Mouse (Mus musculus) heart, adult 2 months (tissue): ENCODE measurements at regions not wholly inside any gene's neighbourhood (a gene's known extent, or its start where the extent isn't known, plus 50 kb on each side); places are given as distances from the start of the nearest gene placed in this dataset.
A peak's percentile ranks its signal among the peaks of the same experiment; 100 is the strongest.

Experiments used
- DNase-seq, 2 experiments: peaks; one replicate each; pipeline ENCODE4 v3.0.0; 2021
- H3K27ac ChIP-seq: fragments of 200-600 bp; 2 replicates; pipeline ENCODE4 v1.8.1; 2022
- H3K27me3 ChIP-seq: fragments of 200-500 bp; 2 replicates; pipeline ENCODE4 v1.6.1; 2012; ENCODE audit warnings: mild to moderate bottlenecking, low read length, inconsistent platforms, mixed read lengths; ENCODE audit not compliant: control insufficient read depth, insufficient read depth
- H3K36me3 ChIP-seq: fragments of 200-500 bp; 2 replicates; pipeline ENCODE4 v1.6.1; 2012; ENCODE audit warnings: low read length, inconsistent platforms; ENCODE audit not compliant: control insufficient read depth, insufficient read depth
- H3K4me1 ChIP-seq: fragments of 200-500 bp; 2 replicates; pipeline ENCODE4 v1.6.1; 2011; ENCODE audit warnings: low read length; ENCODE audit not compliant: control insufficient read depth, insufficient read depth
- H3K4me3 ChIP-seq: fragments of 200-600 bp; 2 replicates; pipeline ENCODE4 v1.8.1; 2022
- H3K79me2 ChIP-seq: fragments of 200-500 bp; replicated peaks from 2 replicates; pipeline ENCODE4 v1.6.1; 2012; ENCODE audit warnings: mild to moderate bottlenecking, inconsistent platforms, low read length, moderate library complexity, mixed read lengths; ENCODE audit not compliant: control insufficient read depth, insufficient read depth
- H3K9ac ChIP-seq: fragments of 200-500 bp; 2 replicates; pipeline ENCODE4 v1.6.1; 2012; ENCODE audit warnings: low read depth, mild to moderate bottlenecking, control low read depth, inconsistent platforms, low read length, mixed read lengths
- CTCF ChIP-seq: fragments of 200-600 bp; IDR thresholded peaks from 2 replicates; pipeline ENCODE4 v1.8.1; 2022; ENCODE audit warnings: antibody characterized with exemption, mild to moderate bottlenecking, moderate library complexity
- EP300 ChIP-seq: fragments of 200-500 bp; IDR thresholded peaks from 2 replicates; pipeline ENCODE4 v1.6.1; 2011; ENCODE audit warnings: low read depth, low read length, control low read depth; ENCODE audit not compliant: insufficient read depth
- POLR2A ChIP-seq: fragments of 200-500 bp; IDR thresholded peaks from 2 replicates; pipeline ENCODE4 v1.6.1; 2011; ENCODE audit warnings: mild to moderate bottlenecking, low read depth, low read length, control low read depth; ENCODE audit not compliant: insufficient read depth
- WGBS: fragments of 180-500 bp; shearing (Covaris S2); methylation state at CpG from one replicate; pipeline ENCODE4 v1.1.7; 2018; 5-methylcytosine and 5-hydroxymethylcytosine counted together
- intact Hi-C: fragments of 180-260 bp; cut with DNase I; formaldehyde crosslinking; loops from one replicate; pipeline ENCODE4 v1.15.1; 2025

DNA sequence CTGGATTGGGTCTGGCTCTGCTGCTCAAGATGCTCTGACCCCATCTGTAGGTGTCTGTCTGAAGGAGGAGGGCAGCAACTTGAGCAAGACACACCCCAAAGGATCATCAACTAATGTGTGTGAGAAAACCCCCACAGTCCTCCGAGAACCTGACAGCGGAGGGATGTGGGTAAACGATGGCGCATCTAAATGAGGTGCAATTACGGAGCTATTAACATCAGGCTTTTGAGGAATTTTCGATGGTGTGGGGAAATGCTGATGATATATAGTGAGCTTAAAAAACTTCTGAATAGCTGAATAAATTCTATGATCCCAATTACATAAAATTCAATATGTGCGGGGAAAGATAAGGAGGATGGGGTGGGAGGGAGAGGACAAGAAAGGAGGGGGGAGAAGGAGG, 406.1 kb downstream of the Matn1 start:
- intact Hi-C loops = no loop called here
- 65% methylated on average over 7 of the region's 7 CpGs for WGBS

DNA sequence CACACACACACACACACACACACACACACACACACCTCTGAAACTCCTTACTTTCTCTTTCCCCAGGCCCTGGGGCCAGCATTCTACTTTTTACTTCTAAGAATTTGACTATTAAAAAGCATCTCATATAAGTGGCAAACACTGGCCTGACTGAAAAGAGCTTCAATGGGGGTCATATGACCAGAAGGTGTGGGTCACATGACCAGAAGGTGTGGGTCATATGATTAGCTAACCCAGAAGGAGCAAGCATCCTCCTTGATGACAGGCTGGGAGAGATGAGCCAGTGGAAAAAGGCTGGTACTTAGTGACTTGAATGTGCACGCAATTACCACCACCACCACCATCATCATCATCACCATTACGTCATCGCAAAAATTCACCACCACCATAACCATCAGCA, 410.7 kb downstream of the Matn1 start:
- Histone ChIP-seq H3K4me1 (no peaks in the 10 kb centered on the region), H3K9ac (no peak overlapping the region), H3K27me3 (0 out of 2 replicates have a peak, but pooled peaks cover 2% of the 10 kb centered on the region), H3K36me3 (no peaks in the 10 kb centered on the region), H3K4me3 (no peak overlapping the region), H3K79me2 (no peaks in the 10 kb centered on the region), H3K27ac (no peak overlapping the region)
- TF ChIP-seq CTCF (no peak), POLR2A (no peak), EP300 (no peak)
- intact Hi-C loops = no loop called here
- DNase-seq = no peak
- 95% methylated on average over 3 of the region's 3 CpGs for WGBS

More for the DNA sequence above, 406.1 kb downstream of the Matn1 start:
- Histone ChIP-seq H3K27ac (no peak overlapping the region), H3K36me3 (no peaks in the 10 kb centered on the region), H3K79me2 (no peaks in the 10 kb centered on the region), H3K4me3 (no peak overlapping the region), H3K27me3 (0 out of 2 replicates have a peak, but pooled peaks cover 2% of the 10 kb centered on the region), H3K9ac (no peak overlapping the region), H3K4me1 (no peaks in the 10 kb centered on the region)
- TF ChIP-seq POLR2A = no peak
- no peak for TF ChIP-seq CTCF
- no peak for TF ChIP-seq EP300
- DNase-seq = no peak

DNA sequence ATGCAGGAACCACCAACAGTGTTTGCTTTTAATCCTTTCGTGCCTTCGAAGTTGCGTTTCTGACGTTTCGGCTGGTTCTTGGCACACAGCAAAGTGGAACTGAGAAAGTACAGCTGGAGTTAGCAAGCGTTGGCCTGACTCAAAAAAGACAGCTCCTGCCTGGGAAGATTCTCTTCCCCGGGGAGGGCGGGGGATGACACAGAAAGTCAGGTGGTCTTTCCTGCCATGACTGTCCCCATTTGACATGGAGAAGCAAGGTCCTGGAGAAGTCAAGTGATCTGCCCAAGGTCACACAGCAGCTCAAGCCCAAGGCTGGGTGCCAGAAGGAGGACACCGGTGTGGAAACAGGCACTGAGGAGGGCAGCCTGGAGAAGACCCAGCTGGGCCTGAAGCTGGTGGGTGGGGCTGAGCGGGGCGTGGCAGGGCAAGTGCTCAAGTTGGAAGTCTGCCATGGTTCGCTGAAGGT, 411.4 kb downstream of the Matn1 start:
- H3K27ac ChIP-seq = no peak overlapping the region
- no peak overlapping the region for H3K9ac ChIP-seq
- 0 out of 2 replicates have a peak, but pooled peaks cover 2% of the 10 kb centered on the region for H3K27me3 ChIP-seq
- H3K79me2 ChIP-seq = no peaks in the 10 kb centered on the region
- no peak overlapping the region for H3K4me3 ChIP-seq
- no peaks in the 10 kb centered on the region for H3K4me1 ChIP-seq
- no peak for DNase-seq
- no peaks in the 10 kb centered on the region for H3K36me3 ChIP-seq
- TF ChIP-seq CTCF (no peak), POLR2A (no peak), EP300 (no peak)
- WGBS = 70% methylated on average over 12 of the region's 12 CpGs
- intact Hi-C loops = no loop called here

DNA sequence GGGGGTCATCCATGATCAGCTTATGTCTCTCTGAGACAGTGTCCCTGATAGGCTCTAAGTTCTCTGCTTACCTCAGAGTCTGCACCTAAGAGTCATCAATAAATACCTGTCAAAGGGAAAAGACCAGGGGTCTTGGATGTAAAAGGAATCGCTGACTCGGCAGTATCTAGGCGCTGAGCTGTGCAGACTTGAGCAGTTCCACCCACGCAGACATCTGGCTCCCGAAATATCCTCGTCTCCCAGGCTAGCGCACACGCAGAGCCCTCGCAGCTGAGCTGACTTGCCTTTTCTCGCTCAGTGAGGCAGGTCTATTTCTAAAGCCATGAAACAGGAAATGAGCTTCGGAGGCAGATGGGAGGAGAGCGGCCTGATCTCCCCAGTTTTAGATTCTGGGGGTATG, 412.1 kb downstream of the Matn1 start:
- no peak for TF ChIP-seq CTCF
- TF ChIP-seq EP300 = no peak
- TF ChIP-seq POLR2A = no peak

DNA sequence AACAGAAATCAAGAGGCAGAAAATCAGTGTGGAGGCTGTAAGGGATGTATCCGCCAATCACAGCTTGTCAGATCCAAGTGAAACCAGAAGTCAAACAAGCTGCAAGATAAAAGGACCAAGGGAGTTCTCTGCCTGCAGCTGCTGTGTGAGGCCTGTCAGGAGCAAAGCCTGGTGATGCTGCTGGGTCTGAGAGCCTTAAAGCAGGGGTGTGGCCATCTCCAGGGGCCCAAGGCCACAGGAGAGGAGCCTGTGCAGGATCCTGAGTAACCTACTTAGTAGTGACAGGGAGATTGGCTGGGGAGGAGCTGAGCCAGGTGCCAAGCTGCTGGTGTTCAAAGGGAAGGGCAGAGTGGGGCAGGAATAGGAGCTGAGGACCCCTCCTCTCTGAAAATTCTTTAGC, 418.8 kb downstream of the Matn1 start:
- H3K79me2 ChIP-seq = no peaks in the 10 kb centered on the region
- H3K4me3 ChIP-seq = no peak overlapping the region
- H3K36me3 ChIP-seq = no peaks in the 10 kb centered on the region
- no peak overlapping the region for H3K27ac ChIP-seq
- intact Hi-C loops = no loop called here
- H3K27me3 ChIP-seq = no peaks in the 10 kb centered on the region
- TF ChIP-seq CTCF = no peak
- no peaks in the 10 kb centered on the region; the same call in 1 of the 2 replicates for H3K4me1 ChIP-seq
- no peak for DNase-seq
- H3K9ac ChIP-seq = no peak overlapping the region
- 82% methylated on average over 1 of the region's 1 CpGs for WGBS

More for the DNA sequence above, 412.1 kb downstream of the Matn1 start:
- Histone ChIP-seq H3K36me3 (no peaks in the 10 kb centered on the region), H3K9ac (no peak overlapping the region), H3K79me2 (no peaks in the 10 kb centered on the region), H3K4me1 (no peaks in the 10 kb centered on the region), H3K27me3 (0 out of 2 replicates have a peak, but pooled peaks cover 2% of the 10 kb centered on the region), H3K4me3 (no peak overlapping the region), H3K27ac (no peak overlapping the region)
- no peak for DNase-seq
- 69% methylated on average over 12 of the region's 12 CpGs for WGBS
- intact Hi-C loops = no loop called here

DNA sequence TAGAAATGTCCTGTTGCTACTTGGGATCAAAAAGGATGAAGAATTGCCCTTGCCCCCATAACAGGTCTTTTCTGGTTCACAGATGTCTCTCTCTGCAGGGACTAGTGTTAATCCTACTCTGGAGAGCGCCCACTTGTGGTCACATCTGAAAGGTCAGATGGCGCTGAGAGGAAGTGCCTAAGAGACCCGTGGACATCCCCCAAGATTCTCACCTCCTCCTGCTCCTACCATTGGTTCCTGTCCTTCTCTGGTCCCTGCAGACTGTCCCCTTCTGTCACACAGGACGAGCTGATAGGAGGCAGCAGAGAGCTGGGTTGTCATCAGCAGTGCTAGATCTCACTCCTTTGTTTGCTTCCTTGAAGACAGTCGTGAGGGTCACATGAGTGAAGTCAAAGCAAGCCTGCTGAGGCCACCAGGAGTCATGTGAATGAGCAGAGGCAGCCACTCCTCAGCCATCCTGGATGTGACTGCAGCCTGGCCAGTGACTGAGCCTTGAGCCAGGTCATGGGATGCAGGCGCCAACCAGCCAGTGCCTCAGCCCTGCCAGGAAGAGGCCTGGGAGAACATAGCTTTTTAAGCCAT, 420.6 kb downstream of the Matn1 start:
- Histone ChIP-seq H3K9ac (no peak overlapping the region), H3K4me3 (no peak overlapping the region), H3K27ac (no peak overlapping the region), H3K79me2 (no peaks in the 10 kb centered on the region), H3K4me1 (no peaks in the 10 kb centered on the region; the same call in 1 of the 2 replicates), H3K27me3 (no peaks in the 10 kb centered on the region), H3K36me3 (no peaks in the 10 kb centered on the region)
- intact Hi-C loops = loop anchor here (1.0 kb wide), 1 partner anchor 111 kb away; no protein-coding TSS in a partner anchor
- no peak for TF ChIP-seq POLR2A
- no peak for TF ChIP-seq EP300
- peak; percentile 74 for TF ChIP-seq CTCF
- 29% methylated on average over 6 of the region's 6 CpGs for WGBS
- DNase-seq = peak; percentile 14 to 47
